Mouse (Mus musculus) small intestine, adult 2 months (tissue): ENCODE measurements around the gene Lenep.
A peak's percentile ranks its signal among the peaks of the same experiment; 100 is the strongest.

Experiments used
- CTCF ChIP-seq: fragments of 200-500 bp; IDR thresholded peaks from 2 replicates; pipeline ENCODE4 v1.5.1; 2012; ENCODE audit warnings: low read depth, mild to moderate bottlenecking, control low read depth, inconsistent platforms, low read length, moderate library complexity, mixed read lengths; ENCODE audit not compliant: insufficient replicate concordance, insufficient read length; ENCODE audit errors: extremely low read depth
- POLR2A ChIP-seq: fragments of 200-500 bp; IDR thresholded peaks from 2 replicates; pipeline ENCODE4 v1.6.1; 2012; ENCODE audit warnings: low read depth, mild to moderate bottlenecking, control low read depth, inconsistent platforms, low read length, moderate library complexity

- TF ChIP-seq POLR2A, result peak; percentile 86
- TF ChIP-seq CTCF, result no peak
Observed at GRCm38 (mm10) chr3:89436176-89437113, 33.9 kb upstream of the Lenep start, which contains the start of gene Pbxip1.
